Mouse (Mus musculus) hematopoietic stem cell, adult 5-6 weeks (primary cell): ENCODE measurements around the gene Ugt1a10. TPM values are rescaled to one million over a fixed set of nuclear protein-coding genes. Genes with fewer than 3 reads are reported as not detected.
"Not testable (repeated sequence)": the region's sequence is repeated elsewhere in the genome, so short reads cannot be mapped to it uniquely, and the experiment has no call there.

Source experiments
- ATAC-seq, 2 experiments: fragments of 125-278 bp in 1 of 2; replicated peaks in 1 of 2; 2 replicates each; pipeline ENCODE4 v1.8.0; 2016 to 2017; ENCODE audit warnings: inconsistent platforms in 2 of 2, mild to moderate bottlenecking in 2 of 2, moderate number of reproducible peaks in 2 of 2, low read depth in 1 of 2, moderate TSS enrichment in 1 of 2; ENCODE audit not compliant: low FRiP score in 2 of 2, poor library complexity in 2 of 2, severe bottlenecking in 2 of 2, insufficient read depth in 1 of 2, low TSS enrichment in 1 of 2
- total RNA-seq: library from RNA; stranded (forward); fragments of 172-1452, 232-1000 nt; gene quantifications from 2 replicates; pipeline ENCODE4 v1.2.3, GENCODE M21; 2017

The Ugt1a10 gene
- total RNA-seq, 1 experiment from 2014 or later, result not detected

DNA sequence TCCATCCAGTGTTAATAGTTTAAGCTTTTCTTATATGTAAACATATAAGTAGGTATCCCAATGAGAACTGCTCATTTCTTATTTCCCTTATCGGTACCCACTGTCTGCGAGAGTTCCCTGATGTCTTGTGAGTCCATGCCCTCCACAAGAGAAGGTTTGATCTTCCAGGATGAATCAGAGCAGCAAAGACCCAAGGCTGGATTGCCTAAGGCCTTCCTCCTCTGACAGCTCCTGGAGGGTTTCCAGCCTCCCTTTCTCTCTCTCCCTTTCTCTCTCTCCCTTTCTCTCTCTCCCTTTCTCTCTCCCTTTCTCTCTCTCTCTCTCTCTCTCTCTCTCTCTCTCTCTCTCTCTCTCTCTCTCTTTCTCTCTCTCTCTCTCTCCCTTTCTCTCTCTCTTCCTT lies 73.9 kb downstream of the Ugt1a10 start:
- not testable (repeated sequence) for ATAC-seq

DNA sequence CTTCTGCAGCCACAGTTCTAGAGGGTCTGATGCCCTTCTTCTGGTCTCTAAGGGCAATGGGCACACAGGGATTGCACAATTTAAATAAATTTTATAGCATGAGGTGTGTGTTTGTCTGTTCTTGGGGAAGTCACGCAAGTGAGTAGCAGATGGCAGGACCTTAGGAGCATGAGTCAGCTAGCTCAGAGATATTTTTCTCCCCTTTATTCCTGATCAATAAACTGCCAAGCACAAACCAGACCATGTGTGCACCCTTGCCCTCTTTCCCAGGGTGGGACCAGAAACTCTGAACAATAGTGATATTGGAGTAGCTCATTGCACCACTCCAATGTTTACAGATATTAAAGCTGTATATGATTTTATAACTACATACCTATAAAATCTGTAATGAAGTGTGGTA lies 75.0 kb downstream of the Ugt1a10 start:
- ATAC-seq, result not testable (repeated sequence)

DNA sequence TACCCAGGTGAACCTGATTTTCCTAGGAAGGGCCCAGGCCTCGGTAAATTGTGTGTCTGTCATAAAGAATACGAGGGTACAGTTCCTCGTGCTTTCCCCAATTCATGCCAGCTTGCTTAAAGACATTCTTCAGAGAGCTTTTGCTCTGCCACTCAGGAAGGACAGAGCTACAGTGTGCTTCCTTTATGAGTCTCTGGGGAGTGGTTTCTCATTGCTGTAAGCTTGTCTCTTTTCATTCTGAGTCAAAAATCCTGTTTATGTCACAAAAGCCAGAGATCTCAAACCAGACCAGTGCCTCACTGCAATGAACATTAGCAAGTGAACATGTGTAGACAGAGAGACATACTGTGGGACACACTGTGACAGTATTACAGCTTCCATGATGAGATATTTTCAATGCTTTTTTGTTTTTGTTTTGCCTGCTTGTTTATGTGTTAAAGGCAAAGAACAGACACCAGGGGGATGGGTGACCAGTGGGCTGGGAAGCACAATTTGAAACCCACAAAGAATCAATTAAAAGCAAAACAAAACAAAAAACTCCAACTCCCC lies 78.8 kb downstream of the Ugt1a10 start:
- no peak for ATAC-seq

DNA sequence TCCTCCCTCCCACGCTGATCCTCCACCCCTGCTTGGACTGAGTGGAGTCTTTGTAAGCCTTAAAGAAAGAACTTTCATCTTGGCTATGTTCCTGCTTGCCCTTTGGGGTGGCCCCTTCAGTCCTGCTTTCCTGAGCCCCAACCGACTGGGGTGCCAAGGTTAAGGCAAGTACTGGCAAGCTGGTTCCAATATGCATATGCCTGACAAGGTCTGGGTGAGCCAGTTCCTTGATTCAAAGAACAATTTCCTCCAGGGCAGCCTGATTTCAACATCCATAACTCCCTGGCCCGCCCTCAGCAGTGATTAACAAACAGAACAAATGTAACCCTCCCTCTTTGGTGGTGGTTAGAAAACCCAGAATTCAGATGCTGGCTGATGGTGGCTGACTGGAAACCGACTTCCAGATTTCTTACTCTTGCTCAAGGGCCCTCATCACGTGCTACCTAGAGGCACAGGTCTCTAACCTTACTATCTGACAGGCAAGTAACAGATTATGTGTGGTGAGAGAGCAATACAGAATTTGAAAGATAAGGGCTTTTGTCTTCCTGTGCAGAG lies 79.3 kb downstream of the Ugt1a10 start, which contains the start of gene Ugt1a6a:
Gene Ugt1a6a (plus strand): TSS at position 353 of the 555 bp plus-strand sequence.
- peak; percentile 74 to 85 for ATAC-seq

DNA sequence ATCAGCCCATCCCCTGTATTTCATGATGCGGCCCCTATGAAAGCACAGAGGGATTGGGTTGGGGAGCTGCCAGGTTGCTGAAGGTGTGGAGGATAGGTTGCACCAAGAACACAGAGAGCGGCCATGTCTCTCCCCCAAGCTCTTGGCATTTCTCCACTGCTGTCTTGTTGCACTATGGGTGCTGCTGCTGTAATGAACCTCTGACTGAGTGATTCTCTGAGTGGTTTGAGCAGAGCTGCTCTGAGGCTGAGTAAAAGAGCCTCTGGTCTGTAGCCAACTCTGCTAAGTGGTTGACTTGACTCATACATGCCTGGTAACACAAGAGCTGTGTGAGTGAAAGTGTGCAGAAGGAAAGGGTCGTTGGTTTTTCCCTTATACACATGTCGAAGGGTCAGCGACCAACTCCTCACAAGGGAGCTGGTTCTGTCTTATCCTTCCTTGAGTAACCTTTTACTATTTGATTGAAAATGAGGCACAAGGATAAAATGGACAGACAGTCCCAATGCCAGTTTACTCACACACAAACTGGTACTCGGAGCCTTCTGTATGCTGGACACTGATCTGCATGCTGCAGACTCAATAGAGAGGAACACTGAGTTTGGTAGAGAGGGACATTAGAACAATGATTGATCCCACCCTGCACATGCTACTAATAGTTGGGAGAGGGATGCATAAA lies 80.2 kb downstream of the Ugt1a10 start:
- ATAC-seq, result not testable (repeated sequence)

DNA sequence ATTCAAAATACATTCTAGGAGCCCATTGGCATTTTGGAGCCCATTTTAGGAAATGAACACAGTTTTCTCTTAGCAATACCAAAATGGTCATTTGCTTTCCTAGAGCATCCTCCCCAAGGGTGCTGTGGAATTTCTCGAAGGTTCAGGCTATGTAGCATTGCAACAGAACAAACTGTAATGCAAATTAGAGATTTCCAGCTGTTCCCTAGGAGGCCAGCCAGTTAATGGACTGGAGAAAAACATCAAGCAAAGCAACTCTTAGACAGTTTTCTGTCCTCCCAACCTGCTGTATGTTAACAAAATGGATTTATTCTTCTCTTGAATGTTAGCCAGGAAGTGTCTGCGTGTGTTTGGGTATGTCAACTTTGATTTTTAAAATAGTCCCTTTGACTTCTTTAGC lies 81.5 kb downstream of the Ugt1a10 start:
- no peak for ATAC-seq

DNA sequence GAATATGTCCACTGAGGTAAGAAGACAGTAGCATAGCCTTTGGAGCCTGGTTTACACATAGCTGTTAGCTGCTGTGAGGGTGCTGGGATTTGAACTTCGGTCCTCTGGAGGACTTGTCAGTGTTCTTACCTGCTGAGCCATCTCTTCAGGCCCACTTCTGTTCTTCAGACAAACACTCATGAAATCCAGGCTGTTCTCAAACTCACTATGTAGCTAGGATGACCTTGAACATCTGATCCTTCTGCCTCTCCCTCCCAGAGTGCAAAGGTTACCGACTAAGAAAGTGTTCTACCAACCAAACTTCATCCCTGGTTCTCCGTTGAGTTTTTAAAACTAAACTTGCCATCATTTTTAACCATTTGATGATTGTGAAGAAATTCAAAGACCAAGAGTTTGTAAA lies 82.1 kb downstream of the Ugt1a10 start:
- ATAC-seq, result no peak

DNA sequence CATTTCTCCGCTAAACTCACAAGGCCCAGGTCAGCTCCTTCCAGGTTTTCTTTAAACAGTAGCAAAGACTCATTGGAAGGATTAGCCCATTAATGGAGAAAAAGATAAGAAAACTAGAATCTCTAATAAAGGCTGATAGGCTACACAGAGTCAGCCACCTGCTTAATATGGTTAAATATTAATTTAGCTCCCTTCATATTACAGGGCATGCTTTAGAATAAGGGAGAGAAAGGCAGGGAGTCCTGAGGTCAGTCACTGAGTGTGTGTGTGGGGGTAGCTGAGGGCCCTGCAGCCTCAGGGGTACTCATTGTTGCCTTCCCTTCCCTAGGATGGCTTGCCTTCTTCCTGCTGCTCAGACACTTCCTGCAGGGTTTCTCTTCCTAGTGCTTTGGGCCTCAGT lies 83.0 kb downstream of the Ugt1a10 start:
- no peak for ATAC-seq

DNA sequence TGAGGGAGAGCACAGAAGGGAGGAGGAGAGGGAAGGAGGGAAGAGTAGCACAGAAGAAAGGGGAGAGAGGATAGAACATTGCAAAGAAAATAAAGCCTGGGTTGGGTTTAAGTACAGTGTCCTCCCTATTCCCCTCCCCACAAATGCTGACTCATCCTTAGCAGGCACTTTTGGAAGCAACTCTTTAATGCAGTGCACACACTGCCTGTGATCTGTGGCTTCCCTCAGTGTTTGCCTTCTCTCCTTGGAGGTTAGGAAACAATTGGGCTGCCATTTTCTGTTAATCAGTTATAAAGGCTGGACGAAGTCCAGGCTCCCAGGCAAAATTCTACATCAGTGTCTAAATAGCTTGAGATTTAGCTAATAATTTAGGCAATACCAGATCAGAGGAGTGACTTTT lies 85.3 kb downstream of the Ugt1a10 start:
- peak; percentile 48 to 74; a peak in 1 of 4 replicates for ATAC-seq

DNA sequence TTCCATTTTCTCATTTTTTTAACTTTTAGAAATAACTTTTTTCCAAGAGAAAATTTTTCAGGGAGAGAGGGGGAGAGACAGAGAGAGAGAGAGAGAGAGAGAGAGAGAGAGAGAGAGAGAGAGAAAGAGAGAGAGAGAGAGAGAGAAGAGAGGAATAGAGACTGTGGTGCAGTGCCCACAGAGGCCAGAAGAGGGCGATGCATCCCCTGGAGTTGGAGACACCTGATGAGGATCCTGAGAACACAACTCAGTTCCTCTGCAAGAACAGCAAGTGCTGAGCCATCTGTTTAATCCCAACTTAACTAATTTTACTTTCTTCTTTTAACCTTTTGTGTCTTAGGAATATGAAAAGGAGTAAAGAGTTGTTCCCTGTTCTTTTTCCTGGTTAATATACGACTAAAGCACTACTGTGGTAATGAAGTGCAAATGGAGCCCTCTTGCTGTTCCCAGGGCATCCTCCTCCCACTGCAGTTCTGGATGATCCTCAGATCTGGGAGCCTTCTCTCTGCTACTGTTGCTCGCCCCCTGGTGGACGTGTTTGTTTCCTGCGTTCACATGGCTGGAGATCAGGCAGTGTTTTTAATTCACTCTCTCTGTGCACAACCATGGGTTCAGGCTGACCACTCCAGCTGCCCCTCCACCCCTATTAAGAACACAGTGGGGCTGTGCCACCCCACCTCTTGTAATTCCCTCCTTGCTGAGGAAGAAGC lies 88.9 kb downstream of the Ugt1a10 start:
- peak; percentile 59 to 67 for ATAC-seq

DNA sequence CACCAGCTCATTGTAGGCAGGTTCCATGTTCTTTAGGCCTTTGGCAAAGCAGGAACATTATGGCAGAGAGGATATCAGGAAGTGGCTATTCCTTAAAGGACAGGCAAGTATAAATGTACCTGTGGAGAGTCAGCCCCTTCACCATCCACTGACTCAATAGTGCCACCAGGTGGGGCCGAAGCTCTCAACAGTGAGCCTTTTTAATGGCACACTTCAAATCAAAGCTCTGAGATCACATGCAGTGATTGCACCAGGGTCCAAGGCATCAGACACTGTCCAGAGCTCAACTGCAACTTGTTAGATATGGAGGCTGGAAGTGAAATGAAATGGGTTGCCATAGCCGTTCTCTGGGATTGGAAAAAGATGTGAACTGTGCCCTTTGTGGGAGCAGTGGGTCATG lies 90.1 kb downstream of the Ugt1a10 start:
- ATAC-seq, result not testable (repeated sequence)

DNA sequence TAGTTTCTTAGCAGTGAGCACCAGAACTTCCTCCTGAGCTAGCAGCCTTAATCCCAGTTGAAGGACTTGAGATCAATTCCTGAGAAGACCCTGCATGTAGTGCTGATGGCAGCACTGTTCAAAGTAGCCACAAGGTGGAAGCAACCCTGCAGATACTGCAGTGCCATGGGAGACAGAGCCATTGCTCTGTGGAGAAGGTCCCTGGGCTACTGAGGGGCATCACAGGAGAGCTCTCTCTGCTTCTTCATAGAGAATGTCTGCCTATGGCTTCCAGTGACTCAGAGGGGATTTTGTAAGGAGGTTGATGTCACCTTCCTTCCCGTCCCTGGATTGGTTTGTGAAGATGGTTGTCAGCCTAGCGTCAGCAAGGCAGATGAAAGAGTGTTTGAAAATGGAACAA lies 94.9 kb downstream of the Ugt1a10 start:
- ATAC-seq, result peak; percentile 23 to 25; a peak in 1 of 4 replicates

DNA sequence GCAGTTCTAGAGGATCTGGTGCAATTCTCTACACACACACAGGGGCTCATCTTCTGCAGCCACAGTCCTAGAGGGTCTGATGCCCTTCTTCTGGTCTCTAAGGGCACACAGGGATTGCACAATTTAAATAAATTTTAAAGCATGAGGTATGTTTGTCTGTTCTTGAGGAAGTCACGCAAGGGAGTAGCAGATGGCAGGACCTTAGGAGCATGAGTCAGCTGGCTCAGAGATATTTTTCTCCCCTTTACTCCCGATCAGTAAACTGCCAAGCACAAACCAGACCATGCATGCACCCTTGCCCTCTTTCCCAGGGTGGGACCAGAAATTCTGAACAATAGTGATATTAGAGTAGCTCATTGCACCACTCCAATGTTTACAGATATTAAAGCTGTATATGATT lies 103.2 kb downstream of the Ugt1a10 start:
- ATAC-seq, result no peak

DNA sequence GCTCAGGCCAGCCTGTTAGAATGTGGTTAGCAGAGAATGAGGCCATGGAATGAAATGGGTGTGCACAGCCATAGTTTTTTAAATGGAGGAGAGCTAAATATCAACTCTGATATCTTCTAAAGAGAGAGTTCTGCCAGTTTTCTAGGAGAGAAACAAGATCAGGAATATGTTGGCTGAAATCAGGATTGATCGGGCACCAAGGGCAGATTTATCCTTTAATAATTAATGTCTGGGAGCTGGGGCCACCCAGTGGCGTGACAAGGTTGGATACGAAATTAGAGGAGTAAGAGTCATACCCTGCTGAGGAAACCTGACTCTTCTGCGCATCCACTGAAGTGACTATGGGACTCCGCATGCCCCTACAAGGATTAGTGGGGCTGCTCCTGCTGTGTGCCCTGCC lies 110.5 kb downstream of the Ugt1a10 start, which contains the start of gene Ugt1a5:
Gene Ugt1a5 (plus strand): TSS at position 302 of the 400 bp plus-strand sequence.
- no peak for ATAC-seq

DNA sequence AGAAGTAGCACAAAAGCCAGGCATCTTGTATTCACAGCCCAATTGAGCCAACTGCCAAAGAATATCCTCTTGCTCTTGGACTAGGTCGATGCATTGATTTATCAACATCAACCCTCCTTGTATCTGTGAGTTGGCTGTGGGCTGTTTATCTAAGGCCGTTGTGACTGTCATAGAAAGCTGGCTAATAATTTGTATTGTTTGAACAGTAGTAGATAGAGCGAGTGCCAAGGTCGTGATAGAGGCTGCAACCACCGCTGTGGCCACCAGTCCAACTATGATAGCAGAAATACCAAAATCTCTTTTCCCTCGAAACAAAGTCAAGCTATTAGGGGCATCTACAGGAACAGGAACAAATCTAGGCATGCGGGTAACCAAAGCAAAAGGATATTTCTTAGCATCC lies 117.0 kb downstream of the Ugt1a10 start:
- not testable (repeated sequence) for ATAC-seq

DNA sequence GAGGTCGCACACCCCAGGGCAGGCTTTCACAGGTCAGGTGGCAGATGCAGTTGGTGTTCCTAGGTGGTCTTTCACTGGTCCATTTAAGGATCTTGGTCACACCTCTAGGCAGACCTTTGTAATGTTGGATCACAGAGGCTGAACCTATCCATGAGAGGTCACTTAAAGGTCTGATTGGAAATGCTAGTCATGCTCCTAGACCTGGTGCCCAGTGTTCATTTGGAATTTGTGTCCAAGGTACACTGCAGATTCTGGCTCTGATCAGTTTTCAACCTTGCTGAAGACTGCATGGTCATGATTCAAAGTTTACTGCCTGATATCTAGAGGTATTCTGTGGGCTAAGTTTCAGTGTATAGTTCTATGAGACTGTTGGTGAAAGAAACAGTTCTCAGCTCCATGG lies 124.5 kb downstream of the Ugt1a10 start:
- ATAC-seq, result no peak

DNA sequence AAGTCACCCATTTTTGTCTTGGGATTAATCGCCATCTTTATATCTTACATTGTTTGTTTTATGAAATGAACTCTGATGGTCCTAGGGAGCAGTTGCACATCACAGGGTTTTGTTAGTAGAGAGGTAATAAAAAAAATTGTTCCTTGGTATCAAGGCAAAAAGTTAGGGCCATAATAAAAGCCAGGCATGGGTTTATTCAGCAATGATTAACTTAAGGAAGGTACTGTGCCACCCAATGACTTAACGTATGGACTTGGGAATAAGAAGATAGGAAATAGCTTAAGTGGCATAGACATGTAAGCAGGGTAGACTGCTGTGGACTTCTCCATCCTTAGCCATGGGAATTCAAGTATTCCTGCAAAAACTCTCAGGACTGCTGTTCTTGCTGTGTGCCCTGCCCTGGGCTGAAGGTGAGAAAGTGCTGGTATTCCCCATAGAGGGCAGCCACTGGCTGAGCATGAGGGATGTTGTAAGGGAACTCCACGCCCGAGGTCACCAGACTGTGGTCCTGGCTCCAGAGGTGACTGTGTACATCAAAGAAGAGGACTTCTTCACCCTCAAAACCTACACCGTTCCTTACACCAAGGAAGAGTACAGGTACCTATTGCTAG lies 131.2 kb downstream of the Ugt1a10 start:
- no peak for ATAC-seq

DNA sequence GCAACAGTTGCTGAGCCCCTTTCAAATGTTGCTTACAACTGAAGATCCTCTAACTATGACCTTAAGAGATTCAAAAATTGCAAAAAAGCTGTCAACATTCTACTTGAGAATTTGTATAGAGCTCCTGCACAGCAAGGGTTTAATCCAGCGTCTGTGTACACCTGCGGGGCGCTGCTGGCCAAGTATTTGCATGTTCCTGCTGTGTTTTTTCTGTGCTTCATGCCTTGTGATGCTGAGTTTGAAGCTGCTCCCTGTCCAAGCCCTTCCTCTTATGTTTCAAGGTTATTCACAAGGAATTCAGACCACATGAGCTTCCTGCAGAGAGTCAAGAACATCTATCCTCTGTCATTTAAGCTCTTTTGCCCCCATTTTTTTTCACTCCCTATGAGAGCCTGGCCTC lies 136.9 kb downstream of the Ugt1a10 start:
- no peak for ATAC-seq
